Mouse (Mus musculus): Measurements from ENCODE around the gene Fscn3. TPM values are rescaled to one million over a fixed set of nuclear protein-coding genes. Genes with fewer than 3 reads are reported as not detected.

Gene Fscn3
- total RNA-seq, 2 experiments from 2014 or later, result 0.17 TPM; not detected in 1

DNA sequence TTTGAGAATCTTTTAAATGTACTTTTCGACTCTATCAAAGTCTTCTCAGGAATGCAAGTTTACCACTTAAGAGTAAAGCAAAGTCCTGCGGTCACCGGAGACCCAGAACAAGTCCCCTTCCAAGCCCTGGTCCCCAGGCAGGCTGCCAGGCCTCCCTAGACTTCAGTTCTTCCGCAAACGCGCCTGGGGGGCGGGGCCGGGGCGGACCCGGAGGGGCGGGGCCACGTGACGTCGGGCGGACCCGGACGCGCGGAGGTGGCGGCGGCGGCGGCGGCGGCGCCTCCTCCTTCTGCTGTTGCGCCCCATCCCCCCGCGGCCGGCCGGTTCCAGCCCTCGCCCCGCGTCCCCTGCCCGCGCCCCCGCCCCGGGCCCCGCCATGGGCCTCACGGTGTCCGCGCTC is 4.3 kb upstream of the Fscn3 start, which contains the start of gene Arf5:
Gene Arf5, plus strand, starts transcription at position 248 of the 400 bp plus-strand sequence.
- DNase-seq (ENCODE audit: extremely low spot score in 1 of 2, low spot score in 2 of 2), result peak; percentile 88 to 97
- intact Hi-C loops (cut with DNase I), result loop anchor here (5.0 kb wide), 1 partner anchor 206 kb away; no protein-coding TSS in a partner anchor

DNA sequence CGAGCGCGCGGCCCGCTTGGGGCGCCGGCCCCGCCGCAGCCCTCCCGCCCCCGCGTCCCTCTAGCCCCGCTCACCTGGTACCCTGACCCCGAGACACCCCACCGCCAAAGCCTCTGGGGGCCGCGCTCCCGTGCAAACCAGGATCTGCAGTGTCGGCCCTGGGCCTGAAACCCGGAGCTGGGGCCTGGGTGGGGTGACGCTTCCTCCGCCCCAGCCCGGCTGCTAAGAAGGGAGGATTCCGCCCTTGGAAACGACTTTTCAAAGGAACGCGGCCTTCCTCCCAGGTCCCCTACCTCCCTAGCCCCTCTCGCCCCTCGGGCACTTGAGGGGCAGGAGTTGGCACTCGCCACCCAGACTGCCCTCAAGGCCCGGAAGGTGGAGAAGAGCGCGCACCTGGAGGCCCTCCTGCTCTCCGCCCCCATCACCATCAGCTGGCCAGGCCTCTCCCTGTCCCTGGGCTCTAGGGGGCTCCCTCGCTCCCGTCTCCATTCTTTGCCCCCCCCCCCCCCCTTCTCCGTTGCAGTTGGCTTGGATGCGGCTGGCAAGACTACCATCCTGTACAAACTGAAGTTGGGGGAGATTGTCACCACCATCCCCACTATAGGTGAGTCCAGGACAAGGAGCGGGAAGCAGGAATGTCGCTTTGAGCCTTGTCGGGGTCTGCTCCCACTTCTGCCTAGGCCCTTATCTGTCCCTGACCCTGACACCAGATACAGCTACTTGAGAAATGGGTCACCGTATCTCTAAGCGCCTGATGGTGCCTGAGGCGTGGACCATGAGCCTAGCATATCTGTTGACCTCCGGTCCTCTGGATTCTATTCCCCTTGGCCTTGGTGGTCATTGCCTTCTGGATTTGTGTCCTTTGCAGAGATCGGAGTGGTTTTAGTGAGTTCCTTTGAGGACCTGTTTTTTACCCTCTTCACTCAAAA is 3.6 kb upstream of the Fscn3 start:
- intact Hi-C loops (cut with DNase I), result loop anchor here (5.0 kb wide), 1 partner anchor 207 kb away; no protein-coding TSS in a partner anchor
- peak in 1 of 2 experiments; percentile 74 for DNase-seq (ENCODE audit: extremely low spot score in 1 of 2, low spot score in 2 of 2)

DNA sequence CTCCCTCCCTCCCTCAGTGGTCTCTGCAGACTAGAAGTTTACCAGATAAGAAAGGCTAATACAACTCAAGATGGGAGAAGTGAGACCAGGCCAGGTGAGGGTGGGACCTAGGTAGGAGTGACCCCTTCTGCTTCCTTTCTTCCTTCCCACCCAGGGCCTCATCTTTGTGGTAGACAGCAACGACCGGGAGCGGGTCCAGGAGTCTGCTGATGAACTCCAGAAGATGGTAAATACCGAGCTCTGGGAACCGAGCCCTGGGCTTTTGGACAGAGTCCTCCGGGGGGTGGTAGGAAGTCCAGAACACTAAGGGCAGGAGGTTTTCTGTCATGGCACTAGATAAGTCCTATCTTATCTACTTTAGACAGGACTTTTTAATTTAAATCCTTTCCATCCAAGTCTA is 2.6 kb upstream of the Fscn3 start:
- intact Hi-C loops (cut with DNase I), result no loop called here
- DNase-seq (ENCODE audit: extremely low spot score in 1 of 2, low spot score in 2 of 2), result no peak

DNA sequence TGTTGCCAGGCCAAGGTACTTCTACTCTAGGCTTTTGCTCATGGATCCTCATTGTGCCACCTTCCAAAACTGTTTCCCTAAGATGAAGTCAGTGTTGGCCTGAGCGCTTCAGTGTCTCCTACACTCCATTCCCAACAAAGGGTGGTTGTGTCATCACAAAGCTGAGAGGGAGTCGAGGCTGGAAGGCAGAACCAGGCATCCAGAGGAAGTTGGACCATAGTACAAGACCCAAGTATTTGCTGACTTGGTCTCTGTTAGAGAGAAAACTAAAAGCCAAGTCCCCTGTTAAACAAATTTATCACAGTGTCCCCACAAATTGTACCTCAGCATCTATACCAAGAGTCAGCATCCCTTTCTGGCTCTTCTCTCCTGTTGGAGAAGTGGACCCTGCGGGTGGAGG is 701 bp downstream of the Fscn3 start, which contains the start of gene Gcc1:
Gene Gcc1, minus strand, starts transcription at position 101 of the 400 bp plus-strand sequence.
- DNase-seq (ENCODE audit: extremely low spot score in 1 of 2, low spot score in 2 of 2), result no peak
- intact Hi-C loops (cut with DNase I), result no loop called here

DNA sequence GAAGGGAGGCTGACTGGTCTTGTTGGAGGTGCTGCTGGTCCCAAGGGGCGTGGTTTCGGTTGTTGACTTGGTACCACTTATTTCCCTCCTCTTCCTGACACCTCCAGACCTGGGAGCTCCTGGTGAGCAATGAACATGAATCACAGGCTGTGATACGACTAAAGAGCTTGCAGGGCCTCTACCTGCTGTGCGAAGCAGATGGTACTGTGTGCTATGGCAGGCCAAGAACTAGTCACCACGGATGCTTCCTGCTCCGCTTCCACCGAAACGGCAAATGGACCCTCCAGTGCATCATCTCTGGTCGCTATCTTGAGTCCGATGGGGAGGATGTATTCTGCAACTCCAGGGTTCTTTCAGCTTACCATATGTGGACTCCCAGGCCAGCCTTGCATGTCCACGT is 2.3 kb downstream of the Fscn3 start:
- intact Hi-C loops (cut with DNase I), result no loop called here
- no peak for DNase-seq (ENCODE audit: extremely low spot score in 1 of 2, low spot score in 2 of 2)

DNA sequence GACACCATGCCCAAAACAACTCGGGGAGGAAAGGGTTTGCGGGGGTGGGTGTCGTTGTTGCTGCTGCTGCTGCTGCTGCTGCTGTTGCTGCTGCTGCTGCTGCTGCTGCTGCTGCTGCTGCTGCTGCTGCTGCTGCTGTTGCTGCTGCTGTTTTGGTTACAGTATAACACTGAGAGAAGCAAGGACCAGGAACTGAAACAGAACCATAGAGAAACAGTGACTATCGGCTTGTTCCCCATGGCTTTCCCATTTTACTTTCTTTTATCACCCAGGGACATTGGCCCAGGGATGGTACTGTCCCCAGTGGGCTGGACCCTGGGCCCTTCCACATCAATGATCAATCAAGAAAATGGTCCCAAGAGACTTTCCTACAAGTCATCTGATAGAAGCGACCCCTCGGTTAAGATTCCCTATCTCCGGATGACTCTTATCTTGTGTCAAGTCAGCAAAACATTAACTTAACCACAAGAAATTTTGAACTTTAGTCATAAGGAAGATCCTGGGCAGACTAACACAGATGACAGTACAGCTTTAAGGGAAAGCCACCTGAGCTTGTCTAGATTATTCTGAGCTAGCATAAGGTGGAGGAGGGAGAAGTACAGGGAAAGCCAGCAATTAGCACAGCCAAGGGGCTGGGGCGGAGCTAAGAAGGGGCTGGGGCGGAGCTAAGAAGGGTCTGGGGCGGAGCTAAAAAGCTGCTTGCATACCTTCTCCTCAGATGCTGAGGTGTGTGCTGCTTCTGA is 3.4 kb downstream of the Fscn3 start:
- intact Hi-C loops (cut with DNase I), result no loop called here
- DNase-seq (ENCODE audit: extremely low spot score in 1 of 2, low spot score in 2 of 2), result no peak

DNA sequence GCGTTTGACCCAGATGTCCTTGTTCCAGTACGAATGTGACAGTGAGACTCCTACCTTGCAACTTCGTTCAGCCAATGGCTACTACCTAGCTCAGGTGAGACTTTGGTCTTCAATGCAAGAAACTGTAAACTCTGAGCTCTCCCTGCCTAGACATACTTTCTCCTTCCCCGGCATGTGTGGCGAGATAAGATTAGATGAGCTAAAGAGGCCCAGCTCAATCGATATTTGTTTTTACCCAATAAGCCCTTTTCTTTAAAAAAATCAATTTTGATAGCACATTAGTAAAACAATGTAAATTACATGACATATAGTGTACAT is 3.9 kb downstream of the Fscn3 start:
- intact Hi-C loops (cut with DNase I), result no loop called here
- DNase-seq (ENCODE audit: extremely low spot score in 1 of 2, low spot score in 2 of 2), result no peak

DNA sequence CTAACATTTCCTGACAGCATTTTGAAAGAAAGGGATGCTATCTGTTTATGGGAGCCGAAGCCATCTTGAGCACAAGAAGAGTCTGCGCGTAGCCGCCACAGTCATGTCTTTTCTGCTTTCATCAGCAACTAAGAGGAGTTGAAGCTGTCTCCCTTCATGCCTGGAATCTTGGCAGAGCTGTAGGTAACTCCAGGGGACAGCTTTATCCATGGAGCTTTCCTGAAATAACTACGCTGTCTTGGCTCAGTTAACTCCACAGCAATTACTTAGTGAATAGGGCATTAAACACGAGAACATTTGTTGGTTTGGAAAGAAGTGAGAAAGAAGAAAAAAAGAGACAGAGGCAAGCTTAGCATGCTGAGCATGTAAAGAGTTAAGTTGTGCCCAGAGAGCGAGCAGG is 20.3 kb downstream of the Fscn3 start:
- intact Hi-C loops (cut with DNase I), result no loop called here
- DNase-seq (ENCODE audit: extremely low spot score in 1 of 2, low spot score in 2 of 2), result no peak

DNA sequence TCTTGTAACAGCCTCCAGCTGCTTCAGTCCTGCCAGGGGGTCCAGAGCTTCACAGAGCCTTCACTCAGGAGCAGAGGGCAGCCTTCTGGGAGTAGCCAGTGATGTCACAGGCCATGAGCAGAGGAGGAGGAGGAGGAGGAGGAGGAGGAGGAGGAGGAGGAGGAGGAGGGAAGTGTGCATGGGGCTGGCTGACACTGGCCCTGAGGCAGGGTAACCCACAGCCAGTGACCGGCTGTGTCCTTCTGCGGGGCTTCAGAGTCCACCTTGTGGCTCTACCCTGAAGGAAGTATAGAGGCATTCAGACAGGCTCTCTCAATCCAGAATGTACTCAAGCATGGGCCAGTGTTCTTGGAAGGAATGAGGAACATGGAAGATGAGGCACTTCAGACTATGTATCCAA is 21.7 kb downstream of the Fscn3 start, which contains the start of gene Pax4:
Gene Pax4, minus strand, starts transcription at position 101 of the 400 bp plus-strand sequence.
- no peak for DNase-seq (ENCODE audit: extremely low spot score in 1 of 2, low spot score in 2 of 2)
- intact Hi-C loops (cut with DNase I), result no loop called here

DNA sequence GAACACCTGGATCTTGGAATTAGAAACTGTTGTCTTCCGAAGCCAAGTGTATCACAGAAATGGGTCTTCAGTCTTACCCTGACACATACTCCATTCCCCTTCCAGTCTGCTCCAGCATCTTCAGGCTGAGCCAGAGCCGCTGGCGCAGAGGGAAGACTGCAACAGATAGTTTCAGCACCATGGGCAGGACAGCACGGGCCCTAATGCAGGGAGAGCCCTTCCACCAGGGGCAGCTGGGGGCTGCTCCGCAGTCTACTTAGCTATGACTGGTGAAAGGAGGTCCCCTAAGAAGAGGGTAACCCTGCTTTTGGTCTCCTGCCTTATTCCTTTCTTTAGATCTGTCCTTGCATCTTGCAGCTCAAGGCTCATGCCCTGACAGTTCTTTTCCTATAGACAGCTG is 22.9 kb downstream of the Fscn3 start:
- intact Hi-C loops (cut with DNase I), result no loop called here
- DNase-seq (ENCODE audit: extremely low spot score in 1 of 2, low spot score in 2 of 2), result no peak

DNA sequence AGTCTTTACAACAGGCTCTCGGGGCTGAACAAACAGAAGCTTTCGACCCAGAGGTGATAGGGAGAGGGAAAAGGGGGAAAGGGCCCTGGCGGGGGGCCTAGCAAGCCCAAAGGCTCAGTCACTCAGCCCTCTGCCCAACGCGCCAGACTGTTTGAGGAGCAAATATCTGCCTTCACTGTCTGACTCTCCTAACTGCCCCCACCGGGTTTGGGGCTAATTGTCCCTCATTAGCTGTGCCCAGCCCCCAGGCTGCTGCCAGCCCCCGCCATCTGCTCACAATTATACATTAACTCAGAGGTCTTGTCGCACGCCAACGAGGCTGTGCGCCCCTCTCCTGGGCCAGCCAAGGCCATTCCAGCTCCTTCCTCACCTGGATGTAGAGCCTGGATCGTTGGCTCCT is 23.4 kb downstream of the Fscn3 start:
- intact Hi-C loops (cut with DNase I), result no loop called here
- no peak for DNase-seq (ENCODE audit: extremely low spot score in 1 of 2, low spot score in 2 of 2)

DNA sequence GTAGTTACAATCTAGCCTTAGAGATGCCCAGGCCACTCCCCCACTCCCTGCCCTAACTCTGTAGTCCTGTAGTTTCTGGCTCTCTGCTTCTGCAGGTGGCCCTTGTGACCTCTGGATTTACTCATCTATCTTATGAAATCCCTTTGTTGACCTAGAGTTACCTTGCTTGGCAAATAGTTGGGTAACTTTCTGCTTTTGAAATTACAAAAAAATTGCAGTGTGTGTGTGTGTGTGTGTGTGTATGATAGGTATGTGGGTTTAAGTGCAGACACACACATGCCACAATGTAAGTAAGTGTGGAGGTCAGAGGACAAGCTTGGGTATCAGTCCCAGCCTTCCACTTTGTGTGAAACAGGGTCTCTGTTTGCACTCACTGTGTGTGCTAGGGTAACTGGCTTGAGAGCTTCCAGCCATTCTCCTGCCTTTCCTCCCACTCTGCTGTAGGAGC is 31.7 kb downstream of the Fscn3 start:
- DNase-seq (ENCODE audit: extremely low spot score in 1 of 2, low spot score in 2 of 2), result no peak
- intact Hi-C loops (cut with DNase I), result no loop called here

DNA sequence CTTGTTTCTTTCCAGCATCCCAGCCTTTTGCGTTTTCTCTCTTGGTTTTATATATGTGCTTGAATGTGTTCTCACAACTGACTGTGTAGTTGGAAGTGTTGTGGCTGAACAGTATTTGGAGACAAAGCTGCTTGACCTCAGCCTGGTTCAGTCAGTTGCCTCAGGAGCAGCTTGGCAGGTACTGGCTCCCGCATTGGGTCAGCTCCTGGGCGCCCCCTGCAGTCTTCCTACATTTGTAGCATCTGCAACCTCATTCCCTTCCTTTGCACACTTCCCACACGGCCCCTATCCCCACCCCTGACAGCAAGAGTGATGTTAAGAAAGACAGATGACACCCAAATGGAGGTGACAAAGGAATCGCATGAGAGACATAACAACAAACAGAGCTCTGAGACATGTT is 32.9 kb downstream of the Fscn3 start:
- intact Hi-C loops (cut with DNase I), result no loop called here
- DNase-seq (ENCODE audit: extremely low spot score in 1 of 2, low spot score in 2 of 2), result peak; percentile 15 to 70

DNA sequence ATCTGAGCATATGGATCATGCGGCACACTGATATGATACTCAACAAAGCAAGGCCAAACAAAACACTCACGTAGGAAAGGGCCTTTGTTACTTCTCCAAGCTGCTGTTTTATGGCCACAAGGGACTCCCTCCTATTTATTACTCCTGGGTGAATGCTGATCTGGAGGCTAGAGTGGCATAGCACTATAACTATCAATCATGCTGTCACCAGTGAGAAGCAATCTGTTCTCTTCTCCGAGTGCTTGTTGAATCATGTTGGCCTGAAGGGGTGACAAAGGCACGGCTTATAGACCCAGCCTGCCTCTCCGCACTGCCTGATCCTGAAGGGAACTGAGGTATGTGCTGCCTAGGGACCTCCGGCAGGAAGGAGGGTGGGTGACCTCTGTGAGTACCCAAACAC is 37.0 kb downstream of the Fscn3 start:
- intact Hi-C loops (cut with DNase I), result no loop called here
- no peak for DNase-seq (ENCODE audit: extremely low spot score in 1 of 2, low spot score in 2 of 2)

DNA sequence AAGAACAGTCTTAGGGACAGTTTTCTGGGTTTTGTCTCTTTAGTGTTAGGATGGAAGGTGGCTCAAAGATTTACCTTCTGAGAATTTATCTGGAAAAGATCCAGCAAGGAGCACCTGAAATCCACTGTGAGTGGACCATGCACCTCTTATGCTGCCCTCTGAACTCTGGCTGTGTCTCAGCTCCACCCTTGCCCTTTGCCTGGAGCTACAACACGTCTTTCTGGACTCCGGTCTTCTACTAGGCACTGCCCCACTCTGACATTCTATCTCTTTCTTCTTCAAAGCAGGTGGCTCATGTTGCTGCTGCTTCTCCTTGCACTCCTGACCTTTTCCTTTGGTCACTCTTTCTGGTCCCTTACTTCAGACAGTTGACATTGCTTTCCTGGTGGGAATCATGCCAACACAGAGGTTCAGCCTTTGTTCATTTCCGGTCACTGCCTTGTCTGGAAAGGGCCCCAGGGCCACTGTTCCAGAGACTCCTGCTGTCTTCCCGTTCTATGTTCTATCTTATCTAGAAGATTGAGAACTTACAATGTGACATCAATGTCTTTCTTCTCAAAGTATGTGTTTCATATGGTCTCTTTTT is 42.5 kb downstream of the Fscn3 start:
- intact Hi-C loops (cut with DNase I), result no loop called here
- DNase-seq (ENCODE audit: extremely low spot score in 1 of 2, low spot score in 2 of 2), result no peak

DNA sequence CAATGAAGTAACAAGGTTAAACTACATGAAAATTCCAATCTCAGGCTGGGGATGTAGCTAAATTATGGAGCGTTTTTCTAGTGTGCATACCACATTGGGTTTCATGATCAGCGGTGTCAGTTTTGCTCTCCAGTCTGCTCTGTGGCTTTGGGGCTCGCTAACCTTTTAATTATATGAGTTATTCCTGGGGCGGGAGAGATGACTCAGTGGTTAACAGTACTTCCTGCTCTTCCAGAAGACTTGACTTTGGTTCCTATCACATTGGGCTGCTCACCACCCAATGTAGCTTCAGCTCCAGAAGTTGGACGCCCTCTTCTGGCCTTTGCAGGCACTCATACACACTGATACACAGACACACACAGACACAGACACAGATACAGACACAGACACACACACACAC is 43.0 kb downstream of the Fscn3 start:
- no peak for DNase-seq (ENCODE audit: extremely low spot score in 1 of 2, low spot score in 2 of 2)
- intact Hi-C loops (cut with DNase I), result no loop called here

DNA sequence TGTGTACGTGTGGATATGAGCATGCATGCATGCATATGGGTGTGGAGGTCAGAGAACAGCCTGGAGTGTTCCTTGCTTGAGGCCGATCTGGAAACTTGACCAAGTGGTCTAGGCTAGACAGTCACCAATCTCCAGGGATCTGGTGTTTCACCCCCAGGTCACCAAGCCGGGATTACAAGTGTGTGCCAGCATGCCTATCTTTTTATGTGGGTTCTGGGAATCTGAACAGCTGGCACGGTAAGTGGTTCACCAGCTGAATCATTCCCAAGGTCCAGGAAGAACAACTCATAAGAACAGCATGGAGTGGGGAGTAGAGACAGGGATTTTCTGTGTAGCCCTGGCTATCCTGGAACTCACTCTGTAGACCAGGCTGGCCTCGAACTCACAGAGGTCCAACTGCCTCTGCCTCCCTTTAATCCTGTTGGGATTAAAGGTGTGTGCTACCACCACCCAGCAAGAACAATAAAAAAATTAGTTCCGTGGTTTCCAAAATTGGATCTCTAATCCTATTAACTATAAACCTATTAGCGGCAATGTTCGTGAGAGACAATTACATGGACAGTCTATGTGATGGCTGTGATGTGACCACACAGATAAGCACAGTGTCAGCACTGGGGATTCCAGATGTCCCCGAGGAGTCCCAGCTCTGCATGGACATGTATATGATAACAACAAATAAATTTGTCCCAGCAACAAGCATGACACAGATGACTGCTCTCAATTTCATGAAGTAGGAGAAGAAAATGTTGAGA is 43.9 kb downstream of the Fscn3 start:
- no peak for DNase-seq (ENCODE audit: extremely low spot score in 1 of 2, low spot score in 2 of 2)
- intact Hi-C loops (cut with DNase I), result no loop called here

DNA sequence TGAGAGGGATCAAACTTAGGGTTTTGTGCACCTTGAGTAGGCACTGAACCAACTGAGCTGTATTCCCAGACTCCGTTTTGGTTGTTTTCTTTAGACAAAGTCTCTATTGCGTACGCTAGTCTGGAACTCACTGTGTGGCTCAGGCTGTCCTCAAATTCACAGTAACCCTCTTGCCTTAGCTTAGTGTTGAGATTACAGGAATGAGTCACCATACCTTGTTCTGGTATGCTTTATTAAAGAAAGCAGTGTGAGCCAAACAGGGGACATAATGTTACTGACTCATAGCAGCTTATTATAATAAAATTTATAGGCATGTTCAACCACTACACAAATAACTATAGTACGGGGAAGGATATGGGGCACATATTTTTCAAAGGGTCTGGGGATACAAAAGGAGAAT is 46.6 kb downstream of the Fscn3 start:
- intact Hi-C loops (cut with DNase I), result no loop called here
- no peak for DNase-seq (ENCODE audit: extremely low spot score in 1 of 2, low spot score in 2 of 2)

DNA sequence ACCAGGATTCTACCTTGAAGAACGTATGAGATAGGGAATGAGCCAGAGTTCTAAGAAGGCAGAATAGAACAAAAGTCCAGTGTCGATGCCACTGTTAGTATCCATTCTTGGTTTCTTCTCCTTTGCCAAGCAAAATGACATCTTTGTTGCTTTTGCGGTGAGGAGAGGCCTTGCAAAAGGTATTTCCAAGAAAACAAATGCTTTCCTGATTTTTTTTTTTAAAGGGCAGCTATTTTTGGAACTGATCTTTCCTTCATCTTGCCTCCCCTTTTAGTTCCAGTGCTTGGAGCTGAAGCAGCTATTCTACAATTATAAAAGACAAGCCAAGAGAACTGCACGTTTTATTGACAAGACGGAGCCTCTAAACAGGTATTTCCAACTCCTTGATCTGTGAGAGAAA is 47.2 kb downstream of the Fscn3 start, which contains the start of gene Snd1:
Gene Snd1, plus strand, starts transcription at position 301 of the 400 bp plus-strand sequence.
- intact Hi-C loops (cut with DNase I), result no loop called here
- no peak for DNase-seq (ENCODE audit: extremely low spot score in 1 of 2, low spot score in 2 of 2)
